ENCODE assay signal across 10 mouse cellular contexts in the genomic region with DNA sequence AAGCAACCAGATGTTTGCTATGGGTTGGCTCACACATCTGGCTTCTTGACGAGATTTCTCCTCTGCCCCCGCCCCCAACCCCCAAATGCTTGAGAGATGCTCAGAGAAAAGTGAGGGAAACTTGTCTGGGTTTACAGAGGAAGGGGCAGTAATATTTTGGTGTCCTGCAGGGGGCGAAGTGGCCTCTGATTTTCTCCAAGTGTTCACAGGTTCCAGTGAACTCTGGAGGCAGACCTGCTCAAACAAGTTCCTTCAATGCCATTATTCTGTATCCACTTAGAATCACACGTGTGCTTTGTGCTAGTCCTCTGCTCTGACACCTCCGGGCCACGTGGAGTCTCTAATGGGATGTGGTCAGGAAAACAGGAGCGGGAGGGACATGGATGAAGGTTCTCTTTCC. TPM values are rescaled to one million over a fixed set of nuclear protein-coding genes. Genes with fewer than 3 reads are reported as not detected.
A peak's percentile ranks its signal among the peaks of the same experiment; 100 is the strongest.
DNase-seq lines count a peak whose midpoint lies in the region; ATAC-seq lines count a peak whose summit lies in the region.
"Had no signal": no experiment of that assay in that cellular context is flagged by ENCODE, and none has a peak within 500 bp of the region (broad histone marks: within the 10 kb centered on the region; RNA-seq: fewer than 3 reads in every experiment).

No protein-coding gene starts in this region.

- peak; percentile 60 for DNase-seq in forebrain, embryonic 10.5 days (ENCODE audit: extremely low spot score, low spot score)
- peak; percentile 41 to 58 for DNase-seq in right cerebral cortex, postnatal 10 days (ENCODE audit: low spot score in 2 of 2)
- DNase-seq in right cerebral cortex, postnatal 36 days (ENCODE audit: low spot score in 2 of 2): no peak
- DNase-seq in embryo, embryonic 11 days: peak; percentile 76
- peak; percentile 30 for DNase-seq in hindlimb bud, embryonic 11.5 days (ENCODE audit: extremely low spot score, low read depth, low spot score)
- DNase-seq in lung, postnatal 14 days: peak; percentile 85
- peak; percentile 11 for DNase-seq in thymus, postnatal 25 days

- peaks cover 50% of the 10 kb centered on the region for H3K27me3 ChIP-seq in forebrain, embryonic 10.5 days (ENCODE audit: poor library complexity, severe bottlenecking)
- H3K27me3 ChIP-seq in forebrain, embryonic 16.5 days (replicated peaks; ENCODE audit: control insufficient read depth, insufficient read depth, low read length): peaks cover 37% of the 10 kb centered on the region

- peaks cover 33% of the 10 kb centered on the region for H3K4me1 ChIP-seq in forebrain, embryonic 10.5 days
- H3K4me1 ChIP-seq in forebrain, embryonic 16.5 days (replicated peaks; ENCODE audit: control insufficient read depth, insufficient read depth, low read length): peaks cover 22% of the 10 kb centered on the region

- no peaks in the 10 kb centered on the region for H3K36me3 ChIP-seq in forebrain, embryonic 10.5 days (replicated peaks)
- no peaks in the 10 kb centered on the region for H3K36me3 ChIP-seq in forebrain, embryonic 16.5 days (ENCODE audit: control insufficient read depth, insufficient read depth)
- H3K36me3 ChIP-seq: heart, embryonic 13.5 days had no signal

- no peak overlapping the region for H3K4me2 ChIP-seq in forebrain, embryonic 16.5 days (ENCODE audit: low read length)
- H3K4me2 ChIP-seq: heart, embryonic 13.5 days had no signal

- no peak overlapping the region for H3K4me3 ChIP-seq in forebrain, embryonic 10.5 days
- no peak overlapping the region for H3K4me3 ChIP-seq in forebrain, embryonic 16.5 days (replicated peaks; ENCODE audit: low read length)
- H3K4me3 ChIP-seq: heart, embryonic 13.5 days; myocyte had no signal

- peaks cover 8% of the 10 kb centered on the region for H3K9me3 ChIP-seq in forebrain, embryonic 10.5 days
- H3K9me3 ChIP-seq in forebrain, embryonic 16.5 days (ENCODE audit: control insufficient read depth, low read length): no peaks in the 10 kb centered on the region

- no peak overlapping the region for H3K9ac ChIP-seq in forebrain, embryonic 16.5 days (replicated peaks; ENCODE audit: low read depth, low read length)
- H3K9ac ChIP-seq: heart, embryonic 13.5 days had no signal

- H3K27ac ChIP-seq in forebrain, embryonic 10.5 days: no peak overlapping the region
- H3K27ac ChIP-seq in forebrain, embryonic 16.5 days (ENCODE audit: low read length): no peak overlapping the region
- H3K27ac ChIP-seq: heart, embryonic 13.5 days had no signal

- WGBS in forebrain, embryonic 10.5 days: 31% methylated on average over 7 of the region's 7 CpGs
- 31% methylated on average over 7 of the region's 7 CpGs for WGBS in forebrain, embryonic 16.5 days

- ATAC-seq in forebrain, embryonic 16.5 days: no peak

RNA-seq across cellular contexts. Expression of gene Bmp6, which starts 2.3 kb away (rescaled TPM):
- polyA plus RNA-seq in forebrain, embryonic 10.5 days (2016; fragmentation: Nextera tagmentation; extraction: Ambion mirVana): 2.5 and 2.9 TPM in 2 replicates
- polyA plus RNA-seq in forebrain, embryonic 16.5 days (2015; fragmentation: Nextera tagmentation; extraction: Ambion mirVana): 1.4 and 2.2 TPM in 2 replicates

Comparison
In these comparisons a context has a peak if more than half of its experiments do, and no peak if none do; other contexts are left out.
1. DNase-seq: peak in forebrain, embryonic 10.5 days (single experiment), right cerebral cortex, postnatal 10 days (2 of 2), embryo, embryonic 11 days (single experiment), hindlimb bud, embryonic 11.5 days (single experiment), lung, postnatal 14 days (single experiment) and thymus, postnatal 25 days (single experiment); none in right cerebral cortex, postnatal 36 days (0 of 2).